Mouse (Mus musculus): ENCODE measurements around the gene Spin1. TPM values are rescaled to one million over a fixed set of nuclear protein-coding genes. Genes with fewer than 3 reads are reported as not detected.
"Not testable (repeated sequence)": the region's sequence is repeated elsewhere in the genome, so short reads cannot be mapped to it uniquely, and the experiment has no call there.

The Spin1 gene
- polyA plus RNA-seq, 1 experiment = 21.2 TPM

DNA sequence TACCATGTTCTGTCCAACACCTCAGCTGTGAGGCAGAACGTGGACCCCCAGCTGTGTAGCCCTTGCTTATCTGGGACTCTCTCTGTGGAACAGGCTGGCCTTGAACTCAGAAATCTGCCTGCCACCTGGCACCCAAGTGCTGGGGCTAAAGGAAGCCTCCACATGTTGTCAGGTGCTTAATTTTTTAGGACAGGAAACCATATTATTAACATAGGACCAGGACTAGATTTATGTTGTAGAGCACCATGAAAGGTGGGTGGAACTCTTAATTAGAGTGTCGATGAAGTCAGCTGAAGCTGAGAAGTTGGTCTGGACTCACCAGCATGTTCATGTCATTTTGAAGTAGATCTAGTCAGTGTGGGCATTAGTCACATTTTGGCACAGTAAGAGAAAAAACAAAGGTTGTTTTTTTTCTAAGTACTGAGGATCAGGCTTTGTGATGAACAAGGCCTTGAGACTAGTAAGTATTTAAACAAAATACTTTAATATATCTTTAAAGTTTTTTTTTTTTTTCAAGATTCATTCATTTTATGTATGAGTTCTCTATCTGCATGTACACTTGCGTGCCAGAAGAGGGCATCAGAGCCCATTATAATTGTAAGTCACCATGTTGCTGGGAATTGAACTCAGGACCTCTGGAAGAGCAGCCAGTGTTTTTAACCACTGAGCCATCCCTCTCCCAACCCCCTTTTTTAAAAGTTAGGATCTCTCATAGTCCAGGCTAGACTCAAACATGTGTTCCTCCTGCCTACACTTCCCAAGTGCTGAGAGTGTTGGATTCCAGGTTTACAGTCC lies 5.4 kb downstream of the Spin1 start:
- Histone ChIP-seq H3K79me2 (ENCODE audit: control insufficient read depth, insufficient read depth) (peaks cover 100% of the 10 kb centered on the region), H3K36me3 (ENCODE audit: control insufficient read depth, insufficient read depth) (peaks cover 10% of the 10 kb centered on the region), H3K79me3 (ENCODE audit: low read depth) (peaks cover 97% of the 10 kb centered on the region), H3K4me3 (ENCODE audit: insufficient read depth, poor library complexity, severe bottlenecking) (no peak overlapping the region), H3K27me3 (ENCODE audit: control insufficient read depth, insufficient read depth, insufficient read length) (no peaks in the 10 kb centered on the region), H3ac (ENCODE audit: control insufficient read depth, insufficient read length, low read depth) (no peak overlapping the region)
- no peak for TF ChIP-seq USF1 (IDR thresholded peaks at IDR 0.05; ENCODE audit: low read depth)
- no peak for TF ChIP-seq MAX (IDR thresholded peaks at IDR 0.05)
- TF ChIP-seq FOSL1 (IDR thresholded peaks at IDR 0.05; ENCODE audit: insufficient read depth, low read length, poor library complexity, severe bottlenecking) = no peak
- no peak for TF ChIP-seq CEBPB (IDR thresholded peaks at IDR 0.05; ENCODE audit: low read depth)
- TF ChIP-seq CTCF (IDR thresholded peaks at IDR 0.05; ENCODE audit: control insufficient read depth, insufficient read depth, insufficient read length) = no peak
- TF ChIP-seq MYOD1 (IDR thresholded peaks at IDR 0.05; ENCODE audit: control insufficient read depth, insufficient read length, low read depth) = no peak
- no peak for TF ChIP-seq MYOG (IDR thresholded peaks at IDR 0.05; ENCODE audit: control insufficient read depth, extremely low read depth, insufficient read length)

DNA sequence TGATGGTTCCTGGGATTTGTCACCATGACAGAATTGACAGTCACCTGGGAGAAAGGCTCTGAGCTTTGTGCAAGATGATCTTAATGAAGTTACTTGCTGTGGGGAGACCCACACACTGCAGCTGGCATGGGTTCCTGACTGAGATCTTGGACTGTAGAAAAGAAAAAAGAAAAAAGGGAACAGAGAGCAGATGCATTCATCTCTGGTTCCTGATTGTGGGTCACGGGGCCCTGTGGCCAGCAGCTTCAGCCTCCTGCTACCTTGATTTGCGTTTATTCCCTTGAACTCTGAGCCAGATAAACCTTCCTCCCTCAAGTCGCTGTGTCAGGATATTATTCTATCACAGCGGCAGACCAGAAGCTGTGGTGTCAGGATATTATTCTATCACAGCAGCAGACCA lies 6.1 kb downstream of the Spin1 start:
- Histone ChIP-seq H3K79me2 (ENCODE audit: control insufficient read depth, insufficient read depth) (peaks cover 100% of the 10 kb centered on the region), H3K27me3 (ENCODE audit: control insufficient read depth, insufficient read depth, insufficient read length) (no peaks in the 10 kb centered on the region), H3K4me3 (ENCODE audit: insufficient read depth, poor library complexity, severe bottlenecking) (no peak overlapping the region), H3K36me3 (ENCODE audit: control insufficient read depth, insufficient read depth) (peaks cover 10% of the 10 kb centered on the region), H3K79me3 (ENCODE audit: low read depth) (peaks cover 99% of the 10 kb centered on the region), H3ac (ENCODE audit: control insufficient read depth, insufficient read length, low read depth) (no peak overlapping the region)
- TF ChIP-seq CTCF (IDR thresholded peaks at IDR 0.05; ENCODE audit: control insufficient read depth, insufficient read depth, insufficient read length) (no peak), MYOG (IDR thresholded peaks at IDR 0.05; ENCODE audit: control insufficient read depth, extremely low read depth, insufficient read length) (no peak), CEBPB (IDR thresholded peaks at IDR 0.05; ENCODE audit: low read depth) (no peak), MAX (IDR thresholded peaks at IDR 0.05) (no peak), MYOD1 (IDR thresholded peaks at IDR 0.05; ENCODE audit: control insufficient read depth, insufficient read length, low read depth) (no peak), FOSL1 (IDR thresholded peaks at IDR 0.05; ENCODE audit: insufficient read depth, low read length, poor library complexity, severe bottlenecking) (no peak), USF1 (IDR thresholded peaks at IDR 0.05; ENCODE audit: low read depth) (no peak)

DNA sequence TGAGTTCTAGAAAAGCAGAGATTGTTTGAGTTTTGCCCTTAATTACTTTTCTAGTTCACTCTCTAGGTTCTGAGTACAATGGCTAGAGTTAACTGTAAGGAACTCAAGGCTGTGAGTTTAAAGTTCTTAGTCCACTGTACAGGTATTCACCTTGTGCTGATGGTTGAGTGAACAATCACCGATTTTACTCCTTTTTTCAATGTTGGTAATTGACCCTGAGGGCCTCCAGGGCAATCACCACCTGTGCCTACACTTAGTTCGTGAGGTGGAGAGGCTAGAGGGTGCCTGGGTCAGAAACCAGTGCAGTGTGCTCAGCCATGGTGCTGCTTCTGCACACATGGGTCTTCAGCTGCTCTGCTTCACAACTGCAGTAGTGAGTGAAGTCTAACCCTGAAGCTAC lies 8.8 kb downstream of the Spin1 start:
- TF ChIP-seq USF1 (IDR thresholded peaks at IDR 0.05; ENCODE audit: low read depth) = no peak
- no peak for TF ChIP-seq CTCF (IDR thresholded peaks at IDR 0.05; ENCODE audit: control insufficient read depth, insufficient read depth, insufficient read length)
- no peak for TF ChIP-seq MYOG (IDR thresholded peaks at IDR 0.05; ENCODE audit: control insufficient read depth, extremely low read depth, insufficient read length)
- TF ChIP-seq CEBPB (IDR thresholded peaks at IDR 0.05; ENCODE audit: low read depth) = no peak
- no peak for TF ChIP-seq MAX (IDR thresholded peaks at IDR 0.05)
- TF ChIP-seq MYOD1 (IDR thresholded peaks at IDR 0.05; ENCODE audit: control insufficient read depth, insufficient read length, low read depth) = no peak
- no peak for TF ChIP-seq FOSL1 (IDR thresholded peaks at IDR 0.05; ENCODE audit: insufficient read depth, low read length, poor library complexity, severe bottlenecking)
- Histone ChIP-seq H3K4me3 (ENCODE audit: insufficient read depth, poor library complexity, severe bottlenecking) (no peak overlapping the region), H3ac (ENCODE audit: control insufficient read depth, insufficient read length, low read depth) (no peak overlapping the region), H3K79me3 (ENCODE audit: low read depth) (peaks cover 99% of the 10 kb centered on the region), H3K79me2 (ENCODE audit: control insufficient read depth, insufficient read depth) (peaks cover 100% of the 10 kb centered on the region), H3K36me3 (ENCODE audit: control insufficient read depth, insufficient read depth) (peaks cover 15% of the 10 kb centered on the region), H3K27me3 (ENCODE audit: control insufficient read depth, insufficient read depth, insufficient read length) (no peaks in the 10 kb centered on the region)

DNA sequence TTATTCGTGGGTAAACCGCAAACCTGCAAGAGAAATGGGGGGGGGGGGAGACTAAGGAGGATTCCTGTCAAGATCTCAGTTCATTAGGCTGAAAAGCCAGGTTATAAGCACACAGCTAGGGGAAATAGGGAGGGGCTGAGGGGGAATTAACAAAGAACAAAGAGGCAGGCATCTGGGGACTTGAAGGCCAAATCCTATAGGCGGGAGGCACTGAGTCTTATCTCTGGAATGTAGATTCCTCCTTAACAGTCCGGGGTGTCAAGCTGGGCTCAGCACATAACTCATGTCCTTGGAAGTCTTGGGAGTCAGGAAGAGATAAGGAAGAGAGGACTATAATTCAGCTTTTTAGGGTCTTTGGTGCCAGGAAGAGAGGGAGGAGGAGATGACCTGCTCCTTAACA lies 13.7 kb downstream of the Spin1 start:
- peaks cover 13% of the 10 kb centered on the region for H3K36me3 ChIP-seq (ENCODE audit: control insufficient read depth, insufficient read depth)
- not testable (repeated sequence) for H3K27me3 ChIP-seq (ENCODE audit: control insufficient read depth, insufficient read depth, insufficient read length); H3K4me3 ChIP-seq (ENCODE audit: insufficient read depth, poor library complexity, severe bottlenecking); H3ac ChIP-seq (ENCODE audit: control insufficient read depth, insufficient read length, low read depth)
- H3K79me3 ChIP-seq (ENCODE audit: low read depth) = peaks cover 97% of the 10 kb centered on the region
- H3K79me2 ChIP-seq (ENCODE audit: control insufficient read depth, insufficient read depth) = peaks cover 100% of the 10 kb centered on the region

DNA sequence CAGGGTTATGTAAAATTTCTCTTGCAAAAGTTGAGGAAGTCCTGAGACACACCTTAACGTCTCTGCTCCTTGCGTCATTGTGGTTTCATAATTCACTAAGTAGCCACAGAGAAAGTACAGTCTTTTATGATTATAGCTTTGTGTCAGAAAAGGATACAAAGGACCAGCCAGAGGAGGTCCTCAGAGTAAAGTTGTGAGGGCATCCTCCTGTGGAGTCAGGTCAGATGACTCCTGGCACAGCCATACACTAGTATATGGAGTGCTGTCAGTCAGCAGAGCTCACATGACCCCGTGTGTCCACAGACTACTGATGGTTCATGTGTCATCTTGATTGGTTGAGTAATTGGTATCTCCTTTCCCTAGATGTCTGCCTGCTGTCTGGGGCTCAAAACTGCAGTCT lies 15.1 kb downstream of the Spin1 start:
- Histone ChIP-seq H3K4me3 (ENCODE audit: insufficient read depth, poor library complexity, severe bottlenecking) (no peak overlapping the region), H3K79me2 (ENCODE audit: control insufficient read depth, insufficient read depth) (peaks cover 100% of the 10 kb centered on the region), H3K79me3 (ENCODE audit: low read depth) (peaks cover 97% of the 10 kb centered on the region), H3ac (ENCODE audit: control insufficient read depth, insufficient read length, low read depth) (no peak overlapping the region), H3K36me3 (ENCODE audit: control insufficient read depth, insufficient read depth) (peaks cover 13% of the 10 kb centered on the region), H3K27me3 (ENCODE audit: control insufficient read depth, insufficient read depth, insufficient read length) (no peaks in the 10 kb centered on the region)
- TF ChIP-seq CEBPB (IDR thresholded peaks at IDR 0.05; ENCODE audit: low read depth) (no peak), MAX (IDR thresholded peaks at IDR 0.05) (no peak)

DNA sequence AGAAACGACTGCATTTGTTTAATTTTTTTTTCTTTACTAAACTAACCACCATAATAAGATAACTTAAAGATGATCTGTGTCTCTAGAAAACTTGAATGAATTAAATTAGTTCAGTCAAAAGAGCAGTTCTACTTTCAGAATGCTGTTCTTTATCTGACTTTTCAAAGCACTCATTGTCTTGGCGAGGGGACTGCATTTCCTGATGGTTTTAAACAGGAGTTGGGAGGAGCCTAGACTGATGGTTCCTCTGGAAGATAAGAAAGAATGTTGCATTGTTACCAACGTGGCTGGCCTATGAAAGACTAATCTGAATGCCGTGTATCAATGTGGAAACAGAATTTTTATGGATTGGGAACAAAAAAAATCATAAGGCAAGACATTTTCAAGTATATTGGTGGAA lies 20.1 kb downstream of the Spin1 start:
- Histone ChIP-seq H3K27me3 (ENCODE audit: control insufficient read depth, insufficient read depth, insufficient read length) (no peaks in the 10 kb centered on the region), H3K4me3 (ENCODE audit: insufficient read depth, poor library complexity, severe bottlenecking) (no peak overlapping the region), H3ac (ENCODE audit: control insufficient read depth, insufficient read length, low read depth) (no peak overlapping the region), H3K79me3 (ENCODE audit: low read depth) (peaks cover 98% of the 10 kb centered on the region), H3K36me3 (ENCODE audit: control insufficient read depth, insufficient read depth) (peaks cover 15% of the 10 kb centered on the region), H3K79me2 (ENCODE audit: control insufficient read depth, insufficient read depth) (peaks cover 100% of the 10 kb centered on the region)
- no peak for TF ChIP-seq MYOD1 (IDR thresholded peaks at IDR 0.05; ENCODE audit: control insufficient read depth, insufficient read length, low read depth)
- TF ChIP-seq CTCF (IDR thresholded peaks at IDR 0.05; ENCODE audit: control insufficient read depth, insufficient read depth, insufficient read length) = no peak
- TF ChIP-seq CEBPB (IDR thresholded peaks at IDR 0.05; ENCODE audit: low read depth) = no peak
- no peak for TF ChIP-seq USF1 (IDR thresholded peaks at IDR 0.05; ENCODE audit: low read depth)
- no peak for TF ChIP-seq FOSL1 (IDR thresholded peaks at IDR 0.05; ENCODE audit: insufficient read depth, low read length, poor library complexity, severe bottlenecking)
- no peak for TF ChIP-seq MYOG (IDR thresholded peaks at IDR 0.05; ENCODE audit: control insufficient read depth, extremely low read depth, insufficient read length)
- TF ChIP-seq MAX (IDR thresholded peaks at IDR 0.05) = no peak
